8 mouse cellular contexts compared by ENCODE assay signal in genomic region chr3:97940511-97941204, GRCm38 (mm10). TPM values are rescaled to one million over a fixed set of nuclear protein-coding genes. Genes with fewer than 3 reads are reported as not detected.
DNase-seq lines count a peak whose midpoint lies in the region; ATAC-seq and TF ChIP-seq lines count a peak whose summit lies in the region.

No protein-coding gene starts in this region.

- TF ChIP-seq CTCF in brain, embryonic 14.5 days (IDR thresholded peaks at IDR 0.05; ENCODE audit: borderline replicate concordance, extremely low read depth, insufficient read depth, insufficient read length) = no peak

- H3K9ac ChIP-seq in kidney, embryonic 14.5 days (ENCODE audit: low read depth, low read length) = no peak overlapping the region
- H3K9ac ChIP-seq in forebrain, embryonic 14.5 days (ENCODE audit: low read length) = peak overlapping the region; percentile 25

- no peak for TF ChIP-seq POLR2A in brain, embryonic 14.5 days (IDR thresholded peaks at IDR 0.05; ENCODE audit: borderline replicate concordance, extremely low read depth, insufficient read depth, insufficient read length, poor library complexity, severe bottlenecking)

- H3K36me3 ChIP-seq in kidney, embryonic 14.5 days (ENCODE audit: control insufficient read depth, insufficient read depth, low read length) = no peaks in the 10 kb centered on the region
- H3K36me3 ChIP-seq in forebrain, embryonic 14.5 days (ENCODE audit: control insufficient read depth, insufficient read depth, low read length) = no peaks in the 10 kb centered on the region

- no peak for ATAC-seq in kidney, embryonic 14.5 days (ENCODE audit: low FRiP score, low TSS enrichment)
- no peak for ATAC-seq in forebrain, embryonic 14.5 days
- ATAC-seq in megakaryocyte, adult 5-6 weeks (ENCODE audit: poor library complexity, severe bottlenecking) = 0 out of 2 replicates have a peak, but pooled peaks have one; percentile 37
- no peak for ATAC-seq in erythroid progenitor cell, adult 5-6 weeks (replicated peaks; ENCODE audit: low FRiP score, poor library complexity, severe bottlenecking)

- 30% methylated on average over 9 of the region's 9 CpGs for WGBS in kidney, embryonic 14.5 days
- 18% methylated on average over 9 of the region's 9 CpGs for WGBS in forebrain, embryonic 14.5 days

- H3K4me1 ChIP-seq in kidney, embryonic 14.5 days (ENCODE audit: control insufficient read depth, insufficient read depth, low read length) = peaks cover 57% of the 10 kb centered on the region
- peaks cover 42% of the 10 kb centered on the region for H3K4me1 ChIP-seq in forebrain, embryonic 14.5 days (ENCODE audit: control insufficient read depth, insufficient read depth, low read length)

- no peak overlapping the region for H3K4me2 ChIP-seq in kidney, embryonic 14.5 days (replicated peaks; ENCODE audit: low read depth, low read length)
- H3K4me2 ChIP-seq in forebrain, embryonic 14.5 days (ENCODE audit: low read length) = no peak overlapping the region

- no peaks in the 10 kb centered on the region for H3K9me3 ChIP-seq in kidney, embryonic 14.5 days (ENCODE audit: control insufficient read depth, low read length)
- no peaks in the 10 kb centered on the region for H3K9me3 ChIP-seq in forebrain, embryonic 14.5 days (replicated peaks; ENCODE audit: control insufficient read depth, low read length)

- peak overlapping the region; percentile 66; the same call in 1 of the 2 replicates for H3K27ac ChIP-seq in kidney, embryonic 14.5 days (ENCODE audit: low read depth, low read length)
- peak overlapping the region; percentile 45; the same call in 1 of the 2 replicates for H3K27ac ChIP-seq in forebrain, embryonic 14.5 days (ENCODE audit: low read depth, low read length)

- no peak for DNase-seq in kidney, adult 18-20 months
- DNase-seq in brain, embryonic 14.5 days (ENCODE audit: low read depth) = peak; percentile 47
- no peak for DNase-seq in forebrain, embryonic 14.5 days (ENCODE audit: low spot score)
- DNase-seq in adrenal gland, postnatal 4 days (ENCODE audit: low spot score in 2 of 2) = no peak
- no peak for DNase-seq in spleen, adult 18-20 months

- no peak overlapping the region for H3K4me3 ChIP-seq in kidney, embryonic 14.5 days (ENCODE audit: low read length)
- H3K4me3 ChIP-seq in forebrain, embryonic 14.5 days (ENCODE audit: low read depth, low read length) = no peak overlapping the region

- no peaks in the 10 kb centered on the region for H3K27me3 ChIP-seq in kidney, embryonic 14.5 days (ENCODE audit: control insufficient read depth, insufficient read depth, low read length)
- no peaks in the 10 kb centered on the region for H3K27me3 ChIP-seq in forebrain, embryonic 14.5 days (replicated peaks; ENCODE audit: control insufficient read depth, insufficient read depth, low read length)

RNA-seq across cellular contexts. Expression of gene Sec22b, which starts 39.7 kb away (rescaled TPM):
- 120 and 136 TPM in 2 replicates for polyA plus RNA-seq in kidney, embryonic 14.5 days (2014; fragmentation: Nextera tagmentation; extraction: Ambion mirVana)
- polyA plus RNA-seq in brain, embryonic 14.5 days (2012; rRNA removed) = 51.2 and 53.4 TPM in 2 replicates
- polyA plus RNA-seq in forebrain, embryonic 14.5 days (2014; fragmentation: Nextera tagmentation; extraction: Ambion mirVana) = 124 and 130 TPM in 2 replicates
- total RNA-seq in megakaryocyte, adult 5-6 weeks (2015) = 83.9 and 98.2 TPM in 2 replicates
- 51.7 and 69.2 TPM in 2 replicates for total RNA-seq in megakaryocyte, adult 5-6 weeks (2017)
- total RNA-seq in adrenal gland, postnatal 4 days (2021) = 100 to 1,000 TPM; 123 TPM
- total RNA-seq in erythroid progenitor cell, adult 5-6 weeks (2015; ENCODE audit: low replicate concordance) = 23.5 and 38.2 TPM in 2 replicates
- 8.7 and 31.7 TPM in 2 replicates for total RNA-seq in erythroid progenitor cell, adult 5-6 weeks (2017; ENCODE audit: low replicate concordance)

RNA-seq across cellular contexts. Expression of gene Pde4dip, which starts 52.2 kb away (rescaled TPM):
- 10.7 and 22.1 TPM in 2 replicates for polyA plus RNA-seq in kidney, embryonic 14.5 days (2014; fragmentation: Nextera tagmentation; extraction: Ambion mirVana)
- 44.3 and 69.0 TPM in 2 replicates for polyA plus RNA-seq in brain, embryonic 14.5 days (2012; rRNA removed)
- polyA plus RNA-seq in forebrain, embryonic 14.5 days (2014; fragmentation: Nextera tagmentation; extraction: Ambion mirVana) = 50.6 and 62.8 TPM in 2 replicates
- total RNA-seq in megakaryocyte, adult 5-6 weeks (2015) = 7.5 and 7.9 TPM in 2 replicates
- total RNA-seq in megakaryocyte, adult 5-6 weeks (2017) = 10.9 and 14.4 TPM in 2 replicates
- 10 to 100 TPM; 43.0 to 64.5 TPM for total RNA-seq in adrenal gland, postnatal 4 days (2021)
- total RNA-seq in erythroid progenitor cell, adult 5-6 weeks (2015; ENCODE audit: low replicate concordance) = 1.3 and 1.8 TPM in 2 replicates
- 1.8 and 2.3 TPM in 2 replicates for total RNA-seq in erythroid progenitor cell, adult 5-6 weeks (2017; ENCODE audit: low replicate concordance)
